Mouse (Mus musculus): Measurements from ENCODE around the gene Smarcal1. TPM values are rescaled to one million over a fixed set of nuclear protein-coding genes. Genes with fewer than 3 reads are reported as not detected.

Smarcal1 gene
- total RNA-seq, 1 experiment from 2014 or later, result 33.7 TPM

Other genes starting within 250 kb of the Smarcal1 start
- 0.78 and 1.7 TPM in 2 replicates for gene March4, start 46.3 kb upstream of the Smarcal1 start, total RNA-seq (2021)
- not detected in 2 replicates for gene Ankar, start 117.3 kb downstream of the Smarcal1 start, total RNA-seq (2021)
- 892 and 1,080 TPM in 2 replicates for gene Rpl37a, start 128.0 kb downstream of the Smarcal1 start, total RNA-seq (2021)
- gene Igfbp2, start 241.3 kb downstream of the Smarcal1 start, total RNA-seq (2021), result 9.1 and 58.4 TPM in 2 replicates

All from adrenal gland, postnatal 14 days (tissue).